Mouse (Mus musculus) lung, adult 18-20 months (tissue): ENCODE data around the gene Mtcl1.
"Not testable (repeated sequence)": the region's sequence is repeated elsewhere in the genome, so short reads cannot be mapped to it uniquely, and the experiment has no call there.

Source experiments
- DNase-seq, 2 experiments: peaks; one replicate each; pipeline ENCODE4 v3.0.0; 2022; ENCODE audit warnings: mixed read lengths in 2 of 2

The Mtcl1 gene

DNA sequence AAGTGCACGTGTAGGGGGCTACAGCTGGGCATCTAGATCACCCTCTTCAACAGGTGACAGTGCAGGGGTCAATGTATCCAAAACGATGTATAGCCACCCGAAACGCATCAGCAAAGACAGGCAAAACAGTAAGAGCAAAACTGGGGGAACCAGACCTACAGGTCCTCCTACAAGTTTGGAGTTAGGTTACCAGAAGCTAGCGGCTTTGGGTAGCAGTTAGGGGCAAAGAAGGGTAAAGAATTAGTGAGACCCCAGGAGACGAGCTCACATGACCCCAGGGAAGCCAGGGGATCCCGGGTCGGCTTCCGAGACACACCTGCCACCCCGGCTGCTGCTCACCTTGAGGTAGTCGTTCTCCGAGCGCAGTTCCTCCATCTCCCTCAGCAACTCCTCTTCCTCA lies 1.6 kb downstream of the Mtcl1 start:
- DNase-seq, result no peak

DNA sequence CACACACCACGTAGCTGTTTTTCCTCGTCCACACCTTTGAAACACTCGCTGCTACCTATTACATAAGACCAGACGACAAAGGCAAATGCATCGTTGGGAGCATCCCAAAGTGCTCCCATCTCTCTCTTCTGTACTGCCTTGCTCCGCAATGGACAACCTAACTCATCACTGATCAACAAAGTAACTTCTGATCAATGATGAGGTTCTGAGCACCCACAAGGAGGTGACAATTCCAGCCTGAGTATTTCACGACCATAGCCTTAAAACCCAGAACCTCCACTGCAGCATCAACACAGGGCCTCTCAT lies 2.6 kb downstream of the Mtcl1 start:
- DNase-seq, result no peak

DNA sequence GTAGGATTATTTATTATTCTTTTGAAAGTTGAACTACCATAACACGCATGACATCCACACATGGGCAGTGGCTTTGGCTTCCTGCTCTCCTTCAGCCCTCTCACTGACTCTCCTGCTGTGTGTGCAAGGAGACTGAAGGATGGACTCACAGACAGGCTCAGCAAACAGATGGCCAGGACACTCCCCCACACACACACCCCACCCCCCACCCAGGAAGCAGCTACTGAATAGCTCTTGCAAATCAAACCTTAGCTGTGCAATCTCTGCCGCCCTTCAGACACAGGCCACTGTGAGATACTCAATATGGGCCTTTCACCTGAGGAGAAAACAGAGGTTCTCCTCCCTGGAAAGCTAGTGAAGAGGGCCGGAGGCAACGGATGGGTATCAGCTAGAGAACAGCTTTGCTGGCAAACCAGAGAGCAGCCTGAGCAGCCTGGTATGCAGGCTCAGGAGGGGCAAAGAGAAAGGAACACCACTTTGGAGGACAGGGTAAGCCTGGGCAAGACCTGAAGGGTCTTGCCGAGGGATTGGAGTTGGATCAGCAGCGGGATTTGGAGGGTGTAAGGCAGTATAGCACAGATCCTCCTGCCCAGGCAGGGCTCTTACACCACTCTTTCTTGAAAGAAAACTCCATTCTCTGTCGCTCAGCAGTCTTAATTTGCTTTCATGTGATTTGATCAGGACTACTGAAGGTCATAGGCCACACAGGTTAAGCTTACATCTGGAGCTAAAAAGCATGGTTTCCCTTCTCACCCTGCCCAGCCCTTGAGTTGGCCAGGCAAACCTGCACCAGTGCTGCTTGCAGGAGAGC lies 3.1 kb downstream of the Mtcl1 start:
- DNase-seq, result no peak

DNA sequence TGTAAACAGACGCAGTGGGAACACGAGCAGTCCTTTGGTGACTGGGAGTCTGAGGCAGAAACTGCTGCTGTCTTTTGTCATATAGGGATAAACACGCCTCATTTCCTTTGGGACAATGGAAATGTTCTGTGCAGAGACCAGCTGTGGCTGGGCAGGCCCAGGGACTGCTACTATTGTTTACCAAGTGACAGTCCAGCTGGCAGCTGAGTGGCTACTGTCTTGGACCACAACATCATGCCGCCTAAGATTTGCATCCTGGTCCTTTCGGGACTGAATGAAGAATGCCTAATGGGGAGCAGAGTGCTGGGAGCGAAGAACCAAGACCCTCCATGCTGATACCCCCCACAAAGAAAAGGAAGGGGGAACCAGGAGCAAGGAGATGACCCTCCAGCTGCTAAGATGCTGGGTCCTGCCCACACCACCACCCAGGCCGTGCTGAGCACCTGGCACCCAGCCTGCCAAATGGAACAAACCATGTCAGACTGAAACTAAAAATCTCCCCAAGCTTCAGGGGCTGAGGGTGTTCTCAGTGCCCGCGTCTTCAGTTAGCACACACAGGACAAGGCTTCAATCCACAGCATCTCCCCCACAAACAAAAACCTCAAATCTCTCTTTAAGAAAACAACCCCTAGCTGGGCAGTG lies 5.4 kb downstream of the Mtcl1 start:
- DNase-seq, result peak in 1 of 2 experiments; percentile 43

DNA sequence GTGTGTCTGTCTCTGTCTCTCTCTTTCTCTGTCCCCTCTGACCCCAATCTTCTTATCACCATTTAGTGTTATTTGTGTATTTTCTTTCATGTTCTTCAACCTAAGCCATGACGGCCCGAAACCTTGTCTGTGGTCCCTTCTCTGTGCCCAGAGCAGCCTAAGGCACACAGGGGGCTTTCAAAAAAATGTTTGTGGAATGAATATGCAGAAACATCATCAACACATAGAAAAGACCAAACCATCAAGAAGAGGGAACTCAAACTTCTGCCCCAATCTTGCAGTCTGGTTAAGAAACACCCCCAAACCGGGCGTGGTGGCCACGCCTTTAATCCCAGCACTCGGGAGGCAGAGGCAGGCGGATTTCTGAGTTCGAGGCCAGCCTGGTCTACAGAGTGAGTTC lies 9.7 kb downstream of the Mtcl1 start:
- no peak for DNase-seq

DNA sequence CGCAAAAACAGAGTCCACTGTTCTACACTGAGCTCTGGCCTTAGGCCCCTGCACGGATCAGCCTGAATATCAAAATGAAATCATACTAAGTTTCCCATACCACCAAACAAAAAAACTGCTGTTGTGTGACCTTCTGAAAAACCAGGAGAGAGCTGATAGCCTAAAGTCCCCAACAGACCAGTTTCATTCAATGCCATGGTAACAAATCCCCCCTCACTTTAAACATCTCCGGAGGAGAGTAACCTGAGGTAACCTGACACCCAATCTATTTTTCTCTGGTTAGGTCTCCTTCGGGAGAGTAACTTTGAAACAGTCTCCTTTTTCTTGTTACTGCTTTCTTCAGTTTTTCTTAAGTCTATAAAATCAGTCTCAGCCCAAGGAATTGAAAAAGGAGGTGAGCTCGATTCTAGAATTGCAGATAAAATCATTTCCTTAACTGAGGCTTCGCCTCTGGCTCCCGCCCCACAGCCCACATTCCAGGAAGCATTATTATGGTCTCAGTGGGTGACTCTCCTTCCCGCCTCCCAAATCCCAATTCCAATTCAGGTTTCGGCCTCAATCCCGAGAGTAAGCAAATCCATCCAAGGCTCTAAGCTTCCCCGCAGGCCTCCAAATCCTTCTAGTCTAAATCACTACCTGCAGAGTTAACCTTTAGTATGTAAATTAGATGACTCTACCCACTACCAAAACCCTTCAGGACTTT lies 10.3 kb downstream of the Mtcl1 start:
- DNase-seq, result no peak

DNA sequence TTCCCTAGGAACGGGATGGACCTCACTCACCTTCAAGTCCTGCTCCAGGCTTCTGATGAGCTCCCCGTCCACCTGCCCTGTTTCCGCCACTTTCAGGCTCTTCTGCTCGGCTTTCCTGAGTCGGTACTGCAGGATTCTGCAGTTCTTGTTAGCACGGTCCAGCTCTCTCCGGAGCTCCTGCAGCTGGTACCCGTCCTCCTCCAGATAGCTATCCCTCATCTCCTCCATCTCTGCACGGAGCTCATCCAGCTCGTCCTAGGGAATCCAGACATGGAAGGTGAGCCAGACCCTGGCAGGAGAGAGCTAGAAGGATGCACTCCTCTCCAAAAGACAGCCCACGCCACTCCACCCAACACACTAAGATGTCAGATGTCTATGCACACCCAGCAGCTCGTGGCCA lies 11.4 kb downstream of the Mtcl1 start:
- no peak for DNase-seq

DNA sequence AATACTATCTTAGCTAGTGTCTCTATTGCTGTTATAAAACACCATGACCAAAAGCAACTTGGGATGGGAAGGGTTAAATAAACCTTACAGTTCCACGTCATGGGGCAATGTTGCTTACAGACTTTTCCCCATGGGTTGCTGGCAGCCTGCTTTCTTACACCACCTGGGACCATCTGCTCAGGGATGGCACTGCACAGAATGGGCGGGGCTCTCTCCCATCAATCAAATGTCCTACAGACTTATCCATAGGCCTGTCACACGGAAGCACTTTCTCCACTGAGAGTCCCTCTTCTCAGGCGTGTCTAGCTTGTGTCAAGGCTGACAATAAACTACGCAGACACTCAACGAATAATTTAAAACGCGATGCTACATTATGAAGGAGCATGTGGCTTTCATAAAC lies 12.7 kb downstream of the Mtcl1 start:
- no peak for DNase-seq

DNA sequence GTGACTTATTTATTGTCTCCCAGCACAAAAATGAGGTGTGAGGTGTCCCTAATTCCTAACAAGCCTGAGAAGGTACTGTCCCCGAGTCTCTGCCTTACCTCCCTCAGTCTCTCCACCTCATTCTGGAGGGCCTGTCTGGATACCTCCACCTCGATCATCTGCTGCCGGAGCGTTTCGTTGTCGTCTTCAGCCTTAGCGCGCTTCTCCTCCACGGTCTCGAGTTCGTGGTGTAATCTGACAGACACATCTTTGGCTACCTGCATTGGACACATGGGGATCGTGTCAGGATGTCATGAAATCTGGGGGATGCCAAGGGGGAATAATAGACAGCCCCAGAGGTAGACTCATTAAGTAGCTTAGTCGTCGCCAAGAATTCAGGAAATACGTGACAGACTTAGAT lies 13.6 kb downstream of the Mtcl1 start:
- DNase-seq, result no peak

DNA sequence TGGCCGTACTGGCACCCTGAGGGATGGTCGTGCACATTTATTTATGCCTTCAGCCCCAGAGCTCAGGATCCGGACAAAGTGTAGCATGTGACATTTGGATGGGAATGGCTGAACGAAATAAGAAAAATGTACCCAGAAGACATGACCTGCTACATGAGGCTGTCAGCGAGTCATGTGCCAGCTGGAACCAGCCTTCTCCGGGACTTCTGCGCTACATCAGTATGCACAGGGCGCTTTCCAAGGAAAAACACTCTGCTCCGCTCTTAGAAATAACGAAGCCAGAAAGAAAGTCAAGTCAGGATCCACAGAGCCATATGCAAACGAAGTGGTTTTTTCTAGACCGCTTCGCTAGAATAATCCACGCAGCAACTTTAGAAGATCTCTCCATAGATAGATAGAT lies 14.5 kb downstream of the Mtcl1 start:
- DNase-seq, result no peak

DNA sequence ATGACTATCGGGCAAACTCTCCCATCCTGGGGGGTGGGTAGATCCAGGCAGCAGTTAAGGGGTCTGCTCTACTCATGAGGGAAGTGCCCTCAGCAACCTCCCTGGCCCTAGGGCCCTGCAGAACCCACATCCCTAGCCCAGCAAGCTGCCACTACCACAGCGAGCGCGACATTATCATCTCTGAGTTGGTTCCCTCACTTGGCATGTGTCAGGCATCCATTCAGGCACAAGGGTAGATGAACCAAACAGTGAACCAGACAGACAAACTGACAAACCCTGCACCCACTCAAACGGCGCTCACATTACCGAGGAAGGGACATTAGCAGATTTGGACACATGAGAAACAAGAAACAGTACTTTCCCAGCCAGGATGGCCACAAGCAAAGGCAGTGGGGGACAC lies 15.0 kb downstream of the Mtcl1 start:
- no peak for DNase-seq

DNA sequence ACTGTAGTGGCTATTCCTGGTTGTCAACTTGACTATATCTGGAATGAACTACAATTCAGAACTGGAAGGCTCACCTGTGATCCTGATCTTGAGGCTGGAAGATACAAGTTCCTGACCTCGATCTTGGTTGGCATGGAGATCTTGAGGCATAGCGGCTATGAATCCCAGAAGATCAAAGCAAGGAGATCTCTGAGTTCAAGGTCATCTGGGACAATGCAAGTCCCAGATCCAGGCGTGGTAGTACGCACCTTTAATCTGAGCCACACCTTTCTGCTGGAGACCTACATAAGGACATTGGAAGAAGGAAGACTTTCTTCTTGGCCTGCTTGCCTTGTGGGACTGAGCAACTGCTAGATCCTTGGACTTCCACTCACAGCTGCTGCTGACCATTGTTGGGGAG lies 24.9 kb downstream of the Mtcl1 start:
- DNase-seq, result not testable (repeated sequence)

DNA sequence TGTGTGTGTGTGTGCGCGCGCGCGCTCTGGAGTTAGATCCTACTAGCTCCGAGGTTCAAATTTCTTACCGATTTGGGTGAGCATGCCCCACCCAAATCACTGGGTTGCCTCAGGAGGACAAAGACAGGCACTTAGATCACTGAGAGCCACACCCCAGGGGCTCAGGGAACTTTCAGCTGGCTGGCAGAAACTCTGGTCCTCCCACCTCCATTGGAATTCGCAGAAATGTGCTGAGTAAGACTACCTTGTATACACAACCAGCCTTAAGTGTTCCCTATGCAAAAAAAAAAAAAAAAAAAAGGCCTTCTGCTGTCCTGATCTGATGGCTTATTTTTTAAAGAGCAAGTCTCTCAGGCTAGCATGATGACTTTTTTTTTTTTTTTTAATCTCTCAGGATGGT lies 30.1 kb downstream of the Mtcl1 start:
- peak; percentile 46 to 63 for DNase-seq

DNA sequence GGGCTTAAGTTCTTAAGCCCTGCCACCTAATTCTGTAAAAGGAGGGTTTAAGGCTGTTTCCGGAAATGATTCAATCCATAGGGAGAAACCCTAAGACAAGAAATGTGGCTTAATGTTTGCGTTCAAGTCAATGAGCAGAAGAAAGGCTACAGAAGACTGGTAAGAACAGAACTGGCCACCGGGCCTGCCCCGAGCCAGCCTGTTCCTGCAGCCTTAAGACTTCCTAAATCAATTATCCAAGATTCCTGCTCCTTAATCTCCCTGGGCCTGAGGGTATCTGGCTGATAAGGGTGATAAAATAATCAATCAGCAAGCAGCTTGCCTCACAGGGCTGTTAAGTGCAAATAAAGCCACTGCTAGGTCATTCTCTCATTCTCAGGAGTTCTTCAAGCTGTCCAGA lies 31.8 kb downstream of the Mtcl1 start:
- no peak for DNase-seq

DNA sequence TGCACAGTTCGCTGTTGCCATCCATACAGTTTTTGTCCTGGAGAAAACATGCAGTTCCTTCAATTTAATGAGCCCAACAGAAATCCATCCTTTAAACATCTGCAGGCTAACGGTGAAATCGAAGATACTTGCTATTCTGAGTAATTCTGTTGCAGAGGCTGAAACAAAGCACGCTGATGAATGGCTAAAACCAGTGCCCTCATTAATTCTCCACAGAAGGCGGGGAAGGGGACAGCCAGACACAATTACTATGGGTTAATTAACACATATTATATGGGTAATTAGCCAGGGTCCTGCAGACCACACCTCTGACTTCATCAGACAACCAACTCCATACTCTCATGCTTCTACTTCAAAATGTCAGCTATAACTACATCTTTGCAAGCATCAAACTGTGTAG lies 32.2 kb downstream of the Mtcl1 start:
- no peak for DNase-seq

DNA sequence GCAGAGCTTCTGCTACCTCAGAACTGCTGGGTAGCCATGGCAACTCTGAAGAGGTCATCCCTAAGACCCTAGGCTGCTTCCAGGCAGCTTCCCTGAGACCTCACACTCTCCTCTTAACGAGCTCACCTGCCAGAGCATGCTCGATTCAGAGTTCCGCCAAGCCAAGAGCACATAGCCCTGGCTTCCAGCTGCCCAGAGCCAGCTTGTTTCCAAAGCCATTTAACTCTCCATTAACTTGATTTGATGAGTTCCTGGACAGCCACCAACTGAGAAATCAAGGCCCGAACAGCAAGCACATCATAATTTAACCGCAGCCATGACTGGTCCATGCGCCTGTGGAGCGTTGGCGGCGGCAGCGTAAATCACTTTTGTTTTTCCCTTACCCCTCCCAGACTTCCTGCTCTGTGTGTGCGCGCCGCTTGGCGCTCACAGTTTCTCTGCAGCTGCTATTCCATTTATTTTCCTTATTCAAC lies 32.7 kb downstream of the Mtcl1 start:
- peak; percentile 17 to 31 for DNase-seq

DNA sequence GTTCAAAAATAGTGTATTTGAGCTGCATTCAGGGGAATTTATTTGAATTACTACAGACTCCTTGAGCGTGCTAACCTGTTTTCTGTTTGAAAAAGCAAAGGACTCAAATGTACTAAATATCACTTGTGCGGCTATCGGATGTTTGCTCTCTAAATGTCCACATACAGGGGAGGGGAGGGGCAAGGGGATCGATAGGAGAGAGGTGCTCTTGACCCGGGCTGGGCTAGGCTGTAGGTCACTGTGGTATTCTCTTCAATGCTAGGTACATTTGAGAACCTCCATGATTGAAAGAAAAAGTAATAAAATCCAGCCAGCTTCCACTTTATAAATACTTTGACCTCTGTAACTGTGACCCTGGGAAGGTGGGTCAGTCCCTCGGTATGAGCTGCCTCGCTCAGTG lies 33.1 kb downstream of the Mtcl1 start:
- no peak for DNase-seq

DNA sequence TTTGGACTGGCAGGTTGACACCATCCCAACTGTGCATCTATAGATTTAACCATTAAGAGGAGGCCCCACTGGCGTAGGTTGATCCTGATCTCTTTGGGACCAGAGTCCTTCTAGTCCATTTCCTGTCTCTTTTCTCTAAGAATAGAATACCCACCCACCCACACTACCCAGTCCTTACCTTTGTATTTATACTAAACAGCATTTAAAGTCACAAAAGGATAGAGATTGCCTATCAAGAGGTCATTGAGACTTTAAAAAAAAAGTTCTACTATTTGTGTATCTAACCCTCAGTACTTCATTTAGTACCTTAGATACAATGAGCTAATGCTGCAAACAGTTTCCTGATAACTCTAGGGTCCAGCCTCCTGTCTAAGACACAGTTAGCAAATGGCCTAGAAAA lies 35.2 kb downstream of the Mtcl1 start:
- no peak for DNase-seq

DNA sequence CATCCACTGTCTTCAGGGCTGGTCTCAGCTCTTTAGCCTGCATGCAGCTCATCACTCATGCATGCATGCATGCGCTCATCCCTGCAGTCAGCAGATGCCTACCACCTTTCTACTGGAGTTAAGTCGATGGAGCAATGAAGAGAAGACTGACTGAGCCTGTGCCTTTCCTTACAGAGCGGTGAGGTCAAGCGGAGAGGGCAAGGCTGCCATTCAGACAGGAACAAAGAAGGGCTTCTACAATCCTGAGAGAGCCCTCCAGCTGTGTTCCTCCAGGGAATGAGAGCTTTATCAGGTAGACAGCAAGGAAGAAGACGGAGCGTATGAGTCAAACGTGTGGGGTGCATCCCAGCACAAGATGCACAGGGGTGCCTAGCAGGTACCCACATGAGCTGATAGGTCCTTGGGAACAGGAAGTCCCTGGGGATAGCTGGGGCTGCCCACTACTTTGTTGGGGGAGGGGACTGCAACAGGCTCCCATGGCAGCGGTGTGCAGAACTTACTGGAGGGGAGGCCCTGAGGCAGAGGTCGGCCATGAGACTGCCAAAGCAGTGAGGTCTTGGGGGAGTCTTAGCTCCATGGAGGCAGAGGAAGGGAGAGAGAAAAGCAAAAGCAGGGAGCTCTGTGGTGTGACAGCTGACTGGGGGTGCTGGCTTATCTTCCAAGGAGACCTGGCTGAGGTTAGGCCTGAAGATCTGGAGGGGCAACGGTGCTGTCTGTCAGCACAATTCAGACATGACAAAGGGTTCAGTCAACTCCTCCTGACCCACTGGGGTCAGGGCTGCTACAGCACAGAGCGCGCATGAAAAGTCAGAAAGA lies 37.2 kb downstream of the Mtcl1 start:
- no peak for DNase-seq

DNA sequence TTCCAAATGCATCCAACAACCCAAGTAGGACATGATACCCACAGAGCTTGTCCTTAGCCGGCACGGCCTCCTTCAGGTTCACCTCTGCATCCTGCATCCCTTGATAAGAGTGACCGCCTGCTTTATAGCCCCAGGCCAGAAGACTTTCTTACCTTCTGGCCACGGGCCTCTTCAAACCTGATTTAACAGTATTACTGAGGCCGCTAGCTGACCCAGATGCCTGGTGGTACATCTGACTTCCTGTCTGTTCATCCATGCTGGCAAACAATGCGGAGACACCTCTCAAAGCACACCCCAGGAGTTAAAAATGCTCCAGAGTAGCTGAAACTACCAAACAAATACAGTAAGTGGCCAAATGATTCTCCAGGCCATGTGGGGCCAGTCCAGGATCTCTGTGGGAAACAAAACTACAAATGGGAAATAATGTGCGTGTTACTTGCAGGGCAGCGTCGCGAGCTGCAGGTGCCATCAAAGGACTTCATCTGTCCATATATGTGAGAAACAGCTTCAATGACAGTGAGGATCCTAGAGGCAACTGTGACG lies 38.6 kb downstream of the Mtcl1 start:
- DNase-seq, result no peak

DNA sequence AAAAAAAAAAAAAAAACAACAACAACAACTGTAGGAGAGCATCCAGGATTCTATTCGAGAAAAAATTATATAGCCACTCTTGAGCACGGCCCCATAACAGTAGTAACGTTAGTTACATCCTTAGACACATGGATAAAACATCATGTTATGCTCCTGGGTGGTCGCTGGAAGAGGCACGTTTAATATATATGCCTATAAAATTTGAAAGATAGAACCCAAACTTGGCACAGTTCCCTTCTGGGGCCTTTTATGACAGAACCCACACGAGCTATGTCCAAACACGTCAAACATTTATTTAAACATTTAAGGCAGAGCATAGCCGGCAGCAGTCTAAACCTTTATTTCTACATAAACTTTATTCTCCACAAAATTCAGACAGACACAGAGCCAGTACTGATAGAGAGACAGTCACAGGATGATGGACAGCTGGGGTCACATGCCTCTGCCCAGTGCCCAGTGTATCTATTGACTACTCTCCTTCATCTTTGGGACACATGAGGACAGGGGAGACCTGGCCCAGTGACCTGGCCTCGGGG lies 40.4 kb downstream of the Mtcl1 start:
- DNase-seq, result no peak

DNA sequence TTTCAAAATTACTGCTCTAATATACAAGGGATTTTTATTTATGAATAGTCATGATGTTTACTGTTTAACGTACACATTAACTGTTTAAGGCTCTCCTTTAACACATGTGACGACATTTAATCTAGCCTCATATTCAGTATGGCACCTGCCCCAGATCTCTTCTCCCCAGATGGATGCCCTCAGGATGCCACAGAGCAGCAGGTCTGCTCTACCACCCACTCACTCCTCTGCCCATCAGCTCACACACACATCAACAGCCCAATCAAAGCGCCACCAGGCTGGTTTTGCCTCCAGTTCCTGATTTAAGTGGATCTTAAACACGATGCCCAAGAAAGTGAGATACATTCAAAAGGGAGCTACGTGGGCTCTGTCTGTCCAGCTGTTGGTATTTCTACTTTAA lies 41.1 kb downstream of the Mtcl1 start:
- no peak for DNase-seq

DNA sequence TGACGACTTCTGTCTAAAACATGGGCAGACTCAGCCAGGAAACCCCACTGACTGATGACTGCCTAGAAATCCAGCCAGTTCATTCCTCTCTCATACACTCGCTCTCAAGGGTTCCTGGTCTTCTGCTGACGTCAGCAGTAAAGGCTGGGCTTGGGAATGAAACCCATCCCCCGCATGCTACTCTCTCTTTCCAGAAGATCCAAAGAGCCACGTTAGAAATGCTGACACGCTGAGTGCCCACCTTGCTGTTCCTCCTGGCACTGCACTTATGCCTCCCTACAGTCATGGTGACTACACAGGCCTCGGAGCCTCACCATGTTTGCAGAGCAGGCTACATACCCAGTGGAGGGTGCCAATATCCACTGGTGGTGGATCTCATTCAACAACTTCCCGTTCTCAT lies 41.7 kb downstream of the Mtcl1 start:
- no peak for DNase-seq
